Mouse (Mus musculus) ES-Bruce4 (cell line): ENCODE measurements around the gene Prss33. TPM values are rescaled to one million over a fixed set of nuclear protein-coding genes. Genes with fewer than 3 reads are reported as not detected.

ENCODE experiments used
- H3K27ac ChIP-seq: 2 replicates; pipeline ENCODE4 v1.5.1; 2012; ENCODE audit warnings: low read length, inconsistent platforms; ENCODE audit not compliant: insufficient read depth
- H3K27me3 ChIP-seq: 2 replicates; pipeline ENCODE4 v1.6.1; 2012; ENCODE audit warnings: mild to moderate bottlenecking, low read length, inconsistent platforms; ENCODE audit not compliant: control insufficient read depth, poor library complexity, insufficient read depth, severe bottlenecking
- H3K36me3 ChIP-seq: 2 replicates; pipeline ENCODE4 v1.6.1; 2012; ENCODE audit warnings: inconsistent platforms, mild to moderate bottlenecking, low read length, moderate library complexity; ENCODE audit not compliant: control insufficient read depth, poor library complexity, insufficient read depth, severe bottlenecking
- H3K4me1 ChIP-seq: one replicate; pipeline ENCODE4 v1.8.1; 2011; ENCODE audit warnings: low read length; ENCODE audit not compliant: control insufficient read depth, insufficient read depth
- H3K4me3 ChIP-seq: 2 replicates; pipeline ENCODE4 v1.5.1; 2011; ENCODE audit warnings: low read depth, mild to moderate bottlenecking, low read length
- H3K9ac ChIP-seq: 2 replicates; pipeline ENCODE4 v1.6.1; 2012; ENCODE audit warnings: low read depth, mild to moderate bottlenecking, inconsistent platforms; ENCODE audit not compliant: poor library complexity, severe bottlenecking
- H3K9me3 ChIP-seq: replicated peaks from 2 replicates; pipeline ENCODE4 v1.6.1; 2012; ENCODE audit warnings: mild to moderate bottlenecking, low read length, inconsistent platforms; ENCODE audit not compliant: control insufficient read depth, poor library complexity, insufficient read depth, severe bottlenecking
- CTCF ChIP-seq: IDR thresholded peaks from one replicate; pipeline ENCODE4 v1.8.1; 2011; ENCODE audit warnings: low read depth, low read length
- EP300 ChIP-seq: IDR thresholded peaks from 2 replicates; pipeline ENCODE4 v1.6.1; 2011; ENCODE audit warnings: low read depth, low read length; ENCODE audit not compliant: insufficient read depth
- POLR2A ChIP-seq: IDR thresholded peaks from one replicate; pipeline ENCODE4 v1.8.1; 2011; ENCODE audit warnings: low read length; ENCODE audit not compliant: insufficient read depth
- polyA plus RNA-seq: library from polyadenylated mRNA; stranded (reverse); fragments of >200 nt; gene quantifications from 2 replicates; pipeline ENCODE4 v1.2.4, GENCODE M21; 2011; ENCODE audit warnings: low read depth; ENCODE audit not compliant: missing spikeins, insufficient read depth, insufficient read length

Prss33 gene
- polyA plus RNA-seq, 1 experiment = 2.0 TPM

DNA sequence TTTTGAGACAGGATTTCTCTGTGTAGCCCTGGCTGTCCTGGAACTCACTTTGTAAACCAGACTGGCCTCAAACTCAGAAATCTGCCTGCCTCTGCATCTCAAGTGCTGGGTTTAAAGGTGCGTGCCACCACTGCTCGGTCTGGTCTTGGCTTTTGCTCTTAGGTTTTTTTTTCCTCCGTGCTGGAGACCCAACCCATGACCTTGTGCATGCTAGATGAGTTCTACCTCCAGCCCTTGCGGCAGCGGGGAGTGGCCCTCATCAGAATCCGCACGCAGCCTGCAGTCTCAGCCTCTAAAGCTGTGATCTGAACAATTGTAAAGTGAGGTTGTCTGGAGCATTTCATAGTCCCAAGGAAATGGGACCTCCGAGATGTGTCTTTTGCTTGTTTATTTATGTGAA, 40.5 kb downstream of the Prss33 start:
- Histone ChIP-seq H3K36me3 (no peaks in the 10 kb centered on the region; the same call in 1 of the 2 replicates), H3K4me3 (peak overlapping the region; percentile 16; the same call in 1 of the 2 replicates), H3K27me3 (no peaks in the 10 kb centered on the region), H3K9ac (no peak overlapping the region), H3K27ac (peak overlapping the region; percentile 66), H3K9me3 (no peaks in the 10 kb centered on the region), H3K4me1 (no peaks in the 10 kb centered on the region)
- TF ChIP-seq POLR2A = no peak
- TF ChIP-seq EP300 = no peak
- no peak for TF ChIP-seq CTCF

DNA sequence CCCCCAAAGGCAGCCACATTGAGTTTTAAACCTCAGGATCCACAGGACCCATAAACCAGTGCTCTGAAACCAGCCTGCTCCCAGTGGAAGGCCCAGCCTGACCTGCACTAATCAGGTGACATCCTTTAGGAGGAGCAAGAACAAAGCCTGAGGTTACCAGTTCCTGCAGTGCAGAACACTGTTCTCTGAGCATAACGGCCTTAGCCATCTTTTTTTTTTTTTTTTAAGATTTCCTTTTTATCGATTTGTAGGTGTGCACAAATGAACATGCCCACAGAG, 44.8 kb downstream of the Prss33 start:
- TF ChIP-seq CTCF = no peak
- no peak for TF ChIP-seq EP300
- peak; percentile 7 for TF ChIP-seq POLR2A
- Histone ChIP-seq H3K27me3 (no peaks in the 10 kb centered on the region), H3K27ac (peak overlapping the region; percentile 88), H3K9ac (peak overlapping the region; percentile 79), H3K36me3 (no peaks in the 10 kb centered on the region), H3K9me3 (no peaks in the 10 kb centered on the region), H3K4me3 (peak overlapping the region; percentile 76), H3K4me1 (no peaks in the 10 kb centered on the region)

DNA sequence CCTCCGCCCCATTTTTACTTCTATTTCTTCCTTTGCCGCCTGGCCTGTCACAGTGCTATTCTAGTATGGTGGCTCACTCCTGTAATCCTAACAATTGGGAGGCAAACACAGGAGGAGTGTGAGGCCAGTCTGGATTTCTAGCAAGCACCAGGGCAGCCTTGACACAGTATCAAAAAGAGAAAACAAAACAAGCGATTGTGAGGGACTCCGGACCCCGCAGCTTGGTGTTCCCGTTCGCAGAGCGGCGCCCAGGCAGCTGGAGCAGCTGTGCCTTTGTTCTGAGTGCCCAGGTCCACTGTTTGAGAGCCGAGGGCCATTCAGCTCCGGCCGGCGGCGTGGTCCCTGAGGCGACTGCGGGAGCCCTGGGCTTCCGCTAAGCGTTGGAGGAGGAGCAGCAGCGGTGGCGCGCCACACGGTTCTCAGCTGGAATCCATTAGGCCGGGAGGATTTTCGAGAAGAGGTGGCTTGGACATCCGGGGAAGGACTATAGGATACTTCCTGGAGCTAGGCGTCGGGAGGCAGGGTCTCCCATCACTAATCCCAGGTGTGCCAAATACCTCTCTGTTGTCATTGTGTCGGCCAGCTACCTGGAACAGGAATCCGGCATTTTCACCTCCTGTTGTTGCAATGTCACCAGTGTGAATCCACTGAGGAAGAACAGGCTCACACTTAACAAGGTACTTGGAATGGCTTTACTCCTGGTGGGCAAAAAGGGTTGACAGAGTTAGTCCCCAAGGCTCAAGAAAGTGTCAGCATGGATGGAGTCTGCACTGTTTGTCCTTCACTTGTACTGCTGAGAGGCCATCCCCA, 45.4 kb downstream of the Prss33 start, which contains the start of gene Srrm2:
Gene Srrm2 (plus strand): TSS at position 264 of the 810 bp plus-strand sequence.
- Histone ChIP-seq H3K4me1 (no peaks in the 10 kb centered on the region), H3K36me3 (no peaks in the 10 kb centered on the region), H3K9me3 (no peaks in the 10 kb centered on the region)

DNA sequence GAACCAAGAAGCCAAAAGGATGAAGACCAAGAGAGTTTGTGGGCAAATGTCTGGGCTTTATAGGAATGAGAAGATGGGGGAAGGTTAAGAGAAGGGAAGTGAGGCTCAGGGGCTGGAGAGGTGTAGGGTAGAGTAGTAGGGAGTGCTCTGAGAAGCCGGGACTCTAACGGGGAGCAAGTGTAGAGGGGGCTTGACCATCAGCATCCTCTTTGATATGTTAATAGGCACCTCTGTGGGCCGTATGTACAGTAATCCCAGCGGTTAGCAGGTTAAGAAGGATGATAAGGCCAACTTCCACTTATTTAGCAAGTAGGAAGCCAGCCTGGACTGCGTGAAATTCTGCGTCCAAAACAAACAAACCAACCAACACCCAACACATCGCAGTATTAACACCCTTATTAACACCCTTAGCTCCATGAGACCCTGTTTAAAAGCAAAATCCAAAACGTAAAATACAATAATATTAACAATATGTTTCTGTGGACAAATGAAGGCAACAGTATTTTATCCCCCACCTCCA, 46.0 kb downstream of the Prss33 start:
- Histone ChIP-seq H3K9ac (peak overlapping the region; percentile 79), H3K9me3 (no peaks in the 10 kb centered on the region), H3K27ac (peak overlapping the region; percentile 88), H3K4me1 (no peaks in the 10 kb centered on the region), H3K27me3 (no peaks in the 10 kb centered on the region), H3K36me3 (no peaks in the 10 kb centered on the region), H3K4me3 (peak overlapping the region; percentile 76)
- TF ChIP-seq EP300 = peak; percentile 77
- TF ChIP-seq CTCF = no peak
- TF ChIP-seq POLR2A = no peak

More for the DNA sequence above, 45.4 kb downstream of the Prss33 start, which contains the start of gene Srrm2:
- H3K27ac ChIP-seq = peak within 1 kb of the TSS; percentile 88
- H3K27me3 ChIP-seq = no peaks in the 10 kb centered on the region
- peak within 1 kb of the TSS; percentile 76 for H3K4me3 ChIP-seq
- peak within 1 kb of the TSS; percentile 79 for H3K9ac ChIP-seq
- peak; percentile 64 for TF ChIP-seq EP300
- peak; percentile 8 for TF ChIP-seq POLR2A
- no peak for TF ChIP-seq CTCF

DNA sequence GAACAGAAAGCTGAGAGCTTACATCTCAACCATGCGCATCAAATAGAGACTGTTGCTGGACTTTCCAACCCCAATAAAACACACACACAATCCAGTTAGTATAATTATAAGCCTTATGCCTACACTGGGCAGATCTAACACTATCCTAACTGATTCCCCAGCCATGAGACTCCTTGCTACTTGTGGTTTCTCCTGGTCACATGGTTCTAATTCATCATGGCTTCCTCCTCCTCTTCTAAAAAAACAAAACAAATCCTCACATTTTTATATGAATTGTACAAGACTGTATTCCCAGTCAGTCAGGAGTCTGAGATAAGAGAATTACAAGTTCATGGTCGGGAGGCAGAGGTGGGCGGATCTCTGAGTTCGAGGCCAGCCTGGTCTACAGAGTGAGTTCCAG, 46.9 kb downstream of the Prss33 start:
- TF ChIP-seq EP300 (no peak), CTCF (no peak), POLR2A (no peak)
- H3K9ac ChIP-seq = no peak overlapping the region; the same call in 1 of the 2 replicates

DNA sequence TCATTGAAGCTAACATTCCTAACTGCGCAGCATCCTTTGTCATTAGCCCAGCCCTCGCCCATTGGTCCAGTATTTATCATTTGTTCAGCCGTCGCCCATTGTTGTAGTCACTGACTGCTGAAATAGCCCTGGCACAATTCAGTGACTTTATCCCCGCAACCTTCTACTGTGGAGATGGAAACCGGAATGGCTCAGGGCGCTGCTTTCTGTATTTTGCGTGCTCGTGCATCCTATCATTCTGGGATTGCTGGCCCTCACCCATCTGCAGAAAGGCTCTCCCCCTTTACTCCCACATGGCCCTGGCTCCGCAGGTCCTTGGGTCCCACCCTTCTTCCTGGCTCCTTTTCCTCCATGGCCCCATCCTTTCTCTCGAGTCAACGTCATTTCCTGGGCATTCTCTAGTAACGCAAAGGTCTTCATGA, 49.3 kb downstream of the Prss33 start:
- Histone ChIP-seq H3K27me3 (no peaks in the 10 kb centered on the region), H3K9me3 (no peaks in the 10 kb centered on the region), H3K27ac (peak overlapping the region; percentile 74), H3K9ac (peak overlapping the region; percentile 14), H3K4me3 (peak overlapping the region; percentile 93), H3K4me1 (no peaks in the 10 kb centered on the region), H3K36me3 (no peaks in the 10 kb centered on the region)
- TF ChIP-seq EP300 (no peak), CTCF (no peak), POLR2A (no peak)

More for the DNA sequence above, 46.9 kb downstream of the Prss33 start:
- no peak overlapping the region for H3K4me3 ChIP-seq
- H3K4me1 ChIP-seq = no peaks in the 10 kb centered on the region
- H3K27me3 ChIP-seq = no peaks in the 10 kb centered on the region
- no peaks in the 10 kb centered on the region for H3K36me3 ChIP-seq
- no peaks in the 10 kb centered on the region for H3K9me3 ChIP-seq
- peak overlapping the region; percentile 92 for H3K27ac ChIP-seq
